Mouse (Mus musculus): ENCODE measurements around the gene Slc7a3. TPM values are rescaled to one million over a fixed set of nuclear protein-coding genes. Genes with fewer than 3 reads are reported as not detected.

Gene Slc7a3
- 0.19 to 0.72 TPM (median 0.51 TPM) in 3 of 4 replicates, not detected in the other for total RNA-seq (2023; ENCODE audit: inconsistent age)

DNA sequence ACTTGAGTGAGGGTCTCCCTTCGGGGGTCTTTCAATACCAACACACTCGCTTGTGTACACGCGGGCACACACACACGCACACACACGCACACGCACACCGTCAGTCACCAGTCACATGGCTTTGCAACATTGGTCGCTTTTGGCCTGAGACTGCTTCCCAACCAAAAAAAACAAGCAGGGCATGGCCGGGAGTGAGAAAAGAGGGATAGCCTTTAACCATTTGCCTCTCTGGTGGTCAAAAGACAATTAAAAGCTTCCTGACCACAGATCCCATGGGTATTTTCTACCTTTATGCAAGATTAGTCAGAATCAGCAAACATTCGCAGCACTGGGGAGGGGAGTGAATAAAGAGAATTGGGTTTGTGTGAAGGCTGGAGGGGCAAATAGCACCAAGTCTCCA is at the start of gene Slc7a3:
Gene Slc7a3 (minus strand): TSS at position 101 of the 400 bp plus-strand sequence.

DNA sequence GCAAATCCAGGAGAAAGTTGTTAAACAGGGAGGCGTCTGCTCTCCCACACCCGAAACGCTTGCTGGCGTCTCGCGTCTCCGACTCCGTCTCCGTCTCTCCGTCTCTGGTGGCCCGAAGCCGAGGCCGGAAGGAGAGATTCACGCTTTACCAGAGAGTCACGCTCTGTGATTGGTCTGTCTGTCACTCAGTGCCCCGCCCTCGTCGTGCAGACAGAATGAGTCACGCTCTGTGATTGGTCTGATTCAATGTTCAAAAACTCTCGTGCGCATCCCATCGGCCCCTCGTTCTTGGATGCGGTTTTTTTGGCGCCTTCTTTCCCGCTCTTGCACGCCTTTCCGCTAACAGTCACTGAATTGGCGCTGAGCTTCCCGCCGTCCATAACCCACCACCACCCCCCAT is 26.3 kb downstream of the Slc7a3 start, which contains the start of gene Tex11:
Gene Tex11 (minus strand): TSS at position 127 of the 400 bp plus-strand sequence.

Other genes starting within 250 kb of the Slc7a3 start
- gene Tex11, start 26.4 kb downstream of the Slc7a3 start, total RNA-seq (2023; ENCODE audit: inconsistent age), result not detected in 4 replicates
- 37.2 to 52.2 TPM (median 44.4 TPM) in 4 replicates for gene Snx12, start 136.5 kb upstream of the Slc7a3 start, total RNA-seq (2023; ENCODE audit: inconsistent age)
- gene Foxo4, start 168.5 kb upstream of the Slc7a3 start, total RNA-seq (2023; ENCODE audit: inconsistent age), result 32.6 to 38.5 TPM (median 36.8 TPM) in 4 replicates
- 39.4 to 62.3 TPM (median 56.6 TPM) in 4 replicates for gene Gm614, start 178.0 kb upstream of the Slc7a3 start, total RNA-seq (2023; ENCODE audit: inconsistent age)
- gene Il2rg, start 182.2 kb upstream of the Slc7a3 start, total RNA-seq (2023; ENCODE audit: inconsistent age), result 552 to 577 TPM (median 561 TPM) in 4 replicates
- not detected in 4 replicates for gene Gm20489, start 183.0 kb upstream of the Slc7a3 start, total RNA-seq (2023; ENCODE audit: inconsistent age)
- 153 to 180 TPM (median 164 TPM) in 4 replicates for gene Med12, start 188.0 kb upstream of the Slc7a3 start, total RNA-seq (2023; ENCODE audit: inconsistent age)
- 0.15 to 0.80 TPM (median 0.38 TPM) in 4 replicates for gene Nlgn3, start 213.1 kb upstream of the Slc7a3 start, total RNA-seq (2023; ENCODE audit: inconsistent age)

Measured in B cell, adult (primary cell).